Mouse (Mus musculus) heart, embryonic 15.5 days (tissue): Measurements from ENCODE around the gene Bcat1. TPM values are rescaled to one million over a fixed set of nuclear protein-coding genes. Genes with fewer than 3 reads are reported as not detected.
"Not testable (repeated sequence)": the region's sequence is repeated elsewhere in the genome, so short reads cannot be mapped to it uniquely, and the experiment has no call there.

Experiments
- ATAC-seq: fragments of 200-750 bp; cut with Nextera tagmentation; replicated peaks from 2 replicates; pipeline ENCODE4 v1.8.0; 2017; ENCODE audit warnings: low read depth, moderate TSS enrichment; ENCODE audit not compliant: insufficient number of reproducible peaks, insufficient read depth, low FRiP score
- H3K27ac ChIP-seq: fragments of 300-500 bp; sonication (generic); 2 replicates; pipeline ENCODE4 v1.5.1; 2015; ENCODE audit warnings: mild to moderate bottlenecking, inconsistent platforms
- H3K27me3 ChIP-seq: fragments of 300-500 bp; sonication (generic); 2 replicates; pipeline ENCODE4 v1.6.1; 2015; ENCODE audit warnings: inconsistent platforms
- H3K36me3 ChIP-seq: fragments of 300-500 bp; sonication (generic); 2 replicates; pipeline ENCODE4 v1.6.1; 2015; ENCODE audit warnings: mild to moderate bottlenecking, inconsistent platforms
- H3K4me1 ChIP-seq: fragments of 300-500 bp; sonication (generic); replicated peaks from 2 replicates; pipeline ENCODE4 v1.6.1; 2015; ENCODE audit warnings: inconsistent platforms
- H3K4me2 ChIP-seq: fragments of 300-500 bp; sonication (generic); 2 replicates; pipeline ENCODE4 v1.6.1; 2015; ENCODE audit warnings: inconsistent platforms, mild to moderate bottlenecking, moderate library complexity
- H3K4me3 ChIP-seq: fragments of 300-500 bp; sonication (generic); 2 replicates; pipeline ENCODE4 v1.5.1; 2015; ENCODE audit warnings: mild to moderate bottlenecking, inconsistent platforms
- H3K9ac ChIP-seq: fragments of 300-500 bp; sonication (generic); 2 replicates; pipeline ENCODE4 v1.6.1; 2015; ENCODE audit warnings: mild to moderate bottlenecking, inconsistent platforms
- H3K9me3 ChIP-seq: fragments of 300-500 bp; sonication (generic); replicated peaks from 2 replicates; pipeline ENCODE4 v1.6.1; 2016; ENCODE audit warnings: inconsistent platforms
- WGBS: fragments of 180-500 bp; shearing (Covaris S2); methylation state at CpG from one replicate; pipeline ENCODE4 v1.1.7; 2015; ENCODE audit warnings: mixed read lengths; 5-methylcytosine and 5-hydroxymethylcytosine counted together
- polyA plus RNA-seq: library from polyadenylated mRNA; unstranded; fragments of >200 nt; fragmentation: Nextera tagmentation; extraction: Ambion mirVana; gene quantifications from 2 replicates; pipeline ENCODE4 v1.2.1, GENCODE M21; 2015

Bcat1 gene
- polyA plus RNA-seq, 1 experiment from 2014 or later: 3.3 TPM

DNA sequence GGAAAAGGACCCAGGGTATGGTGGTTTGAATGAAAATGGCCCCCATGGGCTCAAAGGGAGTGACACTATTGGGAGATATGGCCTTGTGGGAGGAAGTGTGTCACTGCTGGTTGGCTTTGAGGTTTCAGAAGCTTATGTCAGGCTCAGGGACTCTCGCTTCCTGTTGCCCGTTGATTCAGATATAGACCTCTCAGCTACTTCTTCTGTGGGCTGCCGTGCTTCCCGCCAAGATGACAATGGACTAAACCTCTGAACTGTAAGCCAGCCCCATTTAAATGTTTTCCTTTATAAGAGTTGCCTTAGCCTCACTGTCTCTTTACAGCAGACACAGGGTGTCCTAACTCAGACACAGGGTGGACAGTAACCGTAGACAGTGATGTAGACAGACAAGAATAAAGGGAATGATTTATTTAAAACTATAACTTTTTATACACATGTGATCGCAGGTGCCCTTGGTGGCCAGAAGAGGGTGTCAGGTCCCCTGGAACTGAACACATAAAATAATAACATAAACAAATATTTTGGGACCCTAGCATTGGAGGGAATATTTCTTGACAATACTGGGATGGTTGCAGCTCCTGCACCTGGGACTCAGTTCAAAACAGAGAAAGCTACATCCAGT, 39.6 kb upstream of the Bcat1 start, which contains the start of gene Lrmp:
Gene Lrmp (plus strand): TSS at position 178 of the 622 bp plus-strand sequence.
- no peak within 1 kb of the TSS for H3K9ac ChIP-seq
- H3K36me3 ChIP-seq: no peaks in the 10 kb centered on the region
- ATAC-seq: no peak
- no peak within 1 kb of the TSS; the same call in 1 of the 2 replicates for H3K27ac ChIP-seq
- no peak within 1 kb of the TSS for H3K4me2 ChIP-seq
- H3K27me3 ChIP-seq: no peaks in the 10 kb centered on the region
- H3K9me3 ChIP-seq: no peaks in the 10 kb centered on the region
- peaks cover 8% of the 10 kb centered on the region for H3K4me1 ChIP-seq
- 62% methylated on average over 6 of the region's 6 CpGs for WGBS
- no peak within 1 kb of the TSS for H3K4me3 ChIP-seq

GRCm38 (mm10) chr6:145114561-145114960, 38.6 kb upstream of the Bcat1 start:
- Histone ChIP-seq H3K27me3 (no peaks in the 10 kb centered on the region), H3K9ac (no peak overlapping the region), H3K4me2 (no peak overlapping the region), H3K27ac (no peak overlapping the region), H3K4me1 (no peaks in the 10 kb centered on the region), H3K4me3 (no peak overlapping the region), H3K36me3 (no peaks in the 10 kb centered on the region), H3K9me3 (no peaks in the 10 kb centered on the region)
- ATAC-seq: no peak
- WGBS: 78% methylated on average over 2 of the region's 2 CpGs

DNA sequence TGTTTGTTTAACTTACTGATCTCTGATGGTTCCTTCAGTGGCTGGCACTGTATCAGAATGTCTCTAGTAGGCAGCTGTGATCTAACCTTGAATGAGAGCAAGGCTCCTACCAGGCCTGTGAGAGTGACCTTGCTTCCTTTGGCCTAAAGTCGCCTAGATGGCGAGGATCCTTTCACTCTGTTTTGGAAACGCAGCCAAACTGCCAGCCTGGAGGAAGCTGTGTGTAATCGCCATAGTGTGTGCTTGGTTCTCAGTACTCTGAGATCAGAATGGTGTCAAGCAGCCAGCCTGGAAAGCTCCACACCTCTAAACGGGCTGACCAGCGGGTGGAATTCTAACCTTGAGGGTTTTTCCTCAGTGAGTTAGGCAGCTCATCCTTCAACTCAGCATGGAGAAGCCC, 36.9 kb upstream of the Bcat1 start:
- Histone ChIP-seq H3K4me2 (no peak overlapping the region), H3K4me3 (no peak overlapping the region), H3K36me3 (no peaks in the 10 kb centered on the region), H3K27ac (no peak overlapping the region), H3K27me3 (no peaks in the 10 kb centered on the region), H3K9me3 (no peaks in the 10 kb centered on the region), H3K4me1 (no peaks in the 10 kb centered on the region), H3K9ac (no peak overlapping the region)
- no peak for ATAC-seq
- WGBS: 54% methylated on average over 6 of the region's 6 CpGs

DNA sequence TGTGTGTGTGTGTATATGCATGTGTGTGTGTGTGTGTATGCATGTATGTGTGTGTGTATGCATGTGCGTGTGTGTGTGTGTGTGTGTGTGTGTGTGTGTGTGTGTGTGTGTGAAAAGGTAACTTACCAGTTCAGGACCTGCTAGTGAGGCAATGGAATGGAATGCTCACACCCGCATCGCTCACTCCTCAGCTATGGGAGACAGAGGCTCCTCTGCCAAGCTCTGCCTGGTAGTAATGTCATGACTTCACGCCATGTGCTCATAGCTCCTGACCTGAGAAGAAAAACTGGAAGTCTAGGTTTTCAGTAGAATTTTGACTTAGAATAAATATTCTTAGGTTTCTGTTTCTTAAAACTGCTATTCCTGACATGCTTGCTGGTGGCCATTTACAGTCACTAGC, 34.8 kb upstream of the Bcat1 start:
- Histone ChIP-seq H3K27ac (no peak overlapping the region), H3K27me3 (no peaks in the 10 kb centered on the region)
- WGBS: 85% methylated on average over 4 of the region's 4 CpGs

GRCm38 (mm10) chr6:145106163-145106842, 30.3 kb upstream of the Bcat1 start:
- no peaks in the 10 kb centered on the region; the same call in 1 of the 2 replicates for H3K4me1 ChIP-seq
- H3K27me3 ChIP-seq: no peaks in the 10 kb centered on the region
- WGBS: 89% methylated on average over 5 of the region's 6 CpGs
- H3K9me3 ChIP-seq: no peaks in the 10 kb centered on the region
- H3K4me2 ChIP-seq: no peak overlapping the region
- H3K4me3 ChIP-seq: no peak overlapping the region
- H3K36me3 ChIP-seq: no peaks in the 10 kb centered on the region
- ATAC-seq: no peak
- H3K9ac ChIP-seq: no peak overlapping the region
- H3K27ac ChIP-seq: no peak overlapping the region

More for the DNA sequence above, 34.8 kb upstream of the Bcat1 start:
- Histone ChIP-seq H3K4me1 (no peaks in the 10 kb centered on the region), H3K9me3 (no peaks in the 10 kb centered on the region), H3K9ac (no peak overlapping the region), H3K36me3 (no peaks in the 10 kb centered on the region), H3K4me3 (no peak overlapping the region), H3K4me2 (no peak overlapping the region)
- no peak for ATAC-seq

GRCm38 (mm10) chr6:145105439-145105838, 29.5 kb upstream of the Bcat1 start:
- peaks cover 8% of the 10 kb centered on the region for H3K4me1 ChIP-seq
- WGBS: 88% methylated on average over 10 of the region's 10 CpGs
- ATAC-seq: no peak
- H3K9ac ChIP-seq: no peak overlapping the region
- no peak overlapping the region for H3K4me2 ChIP-seq
- no peaks in the 10 kb centered on the region for H3K27me3 ChIP-seq
- no peak overlapping the region for H3K4me3 ChIP-seq
- no peaks in the 10 kb centered on the region for H3K9me3 ChIP-seq
- no peaks in the 10 kb centered on the region for H3K36me3 ChIP-seq
- no peak overlapping the region for H3K27ac ChIP-seq

GRCm38 (mm10) chr6:145104241-145104939, 28.4 kb upstream of the Bcat1 start:
- Histone ChIP-seq H3K9ac (no peak overlapping the region), H3K4me3 (no peak overlapping the region), H3K27me3 (no peaks in the 10 kb centered on the region), H3K36me3 (no peaks in the 10 kb centered on the region), H3K4me2 (no peak overlapping the region), H3K4me1 (peaks cover 11% of the 10 kb centered on the region), H3K9me3 (no peaks in the 10 kb centered on the region), H3K27ac (no peak overlapping the region)
- ATAC-seq: no peak
- WGBS: 68% methylated on average over 10 of the region's 10 CpGs

DNA sequence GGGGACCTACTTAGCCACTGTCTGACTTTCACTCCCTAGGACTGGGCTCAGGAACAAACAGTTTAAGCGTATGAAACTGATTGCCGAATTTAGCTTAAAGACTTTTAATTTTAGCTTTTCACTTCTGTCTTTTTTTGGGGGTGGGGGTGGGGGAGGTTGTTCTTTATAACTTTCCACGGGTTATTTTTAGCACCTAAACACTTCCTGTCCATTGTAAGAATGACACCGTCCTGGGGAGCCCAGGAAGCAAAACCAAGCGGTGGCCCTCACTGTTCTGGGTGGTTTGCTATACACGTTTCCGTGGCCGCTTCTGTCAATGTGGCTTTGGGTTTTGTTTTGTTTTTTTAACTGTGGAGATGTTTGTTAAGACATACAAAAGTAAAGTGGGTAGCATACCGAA, 24.9 kb upstream of the Bcat1 start:
- H3K4me2 ChIP-seq: no peak overlapping the region
- 32% methylated on average over 9 of the region's 9 CpGs for WGBS
- no peaks in the 10 kb centered on the region for H3K27me3 ChIP-seq
- peak overlapping the region; percentile 27; the same call in 1 of the 2 replicates for H3K27ac ChIP-seq
- H3K9ac ChIP-seq: no peak overlapping the region
- no peaks in the 10 kb centered on the region for H3K36me3 ChIP-seq
- no peaks in the 10 kb centered on the region for H3K9me3 ChIP-seq
- no peak overlapping the region for H3K4me3 ChIP-seq
- H3K4me1 ChIP-seq: peaks cover 11% of the 10 kb centered on the region
- ATAC-seq: no peak

- H3K9me3 ChIP-seq: no peaks in the 10 kb centered on the region
- H3K36me3 ChIP-seq: no peaks in the 10 kb centered on the region
- WGBS: 74% methylated on average over 4 of the region's 4 CpGs
- ATAC-seq: no peak
- no peaks in the 10 kb centered on the region for H3K27me3 ChIP-seq
- no peak overlapping the region for H3K4me3 ChIP-seq
- no peak overlapping the region for H3K9ac ChIP-seq
- no peak overlapping the region for H3K27ac ChIP-seq
- H3K4me2 ChIP-seq: no peak overlapping the region
- peaks cover under 1% of the 10 kb centered on the region; the same call in 1 of the 2 replicates for H3K4me1 ChIP-seq
Measured at GRCm38 (mm10) chr6:145094431-145094830, 18.4 kb upstream of the Bcat1 start.

DNA sequence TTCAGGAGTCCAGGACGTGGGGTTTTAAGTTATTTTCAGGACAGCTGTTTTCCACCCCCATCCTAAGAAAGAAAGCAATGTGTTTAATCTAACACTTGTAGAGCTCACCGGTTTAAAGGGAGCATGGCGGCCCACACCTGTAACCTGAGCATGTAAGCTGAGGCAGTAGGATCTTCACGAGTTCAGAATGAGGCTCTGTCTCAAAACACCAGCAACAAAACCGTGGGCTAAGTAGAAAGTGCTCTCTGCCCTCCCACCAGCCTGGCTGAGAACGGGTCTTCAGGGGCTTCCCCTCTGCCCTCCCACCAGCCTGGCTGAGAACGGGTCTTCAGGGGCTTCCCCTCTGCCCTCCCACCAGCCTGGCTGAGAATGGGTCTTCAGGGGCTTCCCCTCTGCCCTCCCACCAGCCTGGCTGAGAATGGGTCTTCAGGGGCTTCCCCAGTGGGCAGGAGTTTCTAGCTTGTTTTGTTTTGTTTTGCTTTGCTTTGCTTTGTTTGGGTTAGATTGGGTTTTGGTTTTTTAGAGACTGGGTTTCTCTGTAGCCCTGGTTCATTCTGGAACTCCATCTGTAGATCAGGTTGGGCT, 17.1 kb upstream of the Bcat1 start:
- not testable (repeated sequence) for H3K9me3 ChIP-seq, H3K4me1 ChIP-seq, H3K27me3 ChIP-seq, ATAC-seq, H3K36me3 ChIP-seq, H3K27ac ChIP-seq, H3K4me2 ChIP-seq, H3K9ac ChIP-seq, H3K4me3 ChIP-seq
- 51% methylated on average over 7 of the region's 7 CpGs for WGBS

DNA sequence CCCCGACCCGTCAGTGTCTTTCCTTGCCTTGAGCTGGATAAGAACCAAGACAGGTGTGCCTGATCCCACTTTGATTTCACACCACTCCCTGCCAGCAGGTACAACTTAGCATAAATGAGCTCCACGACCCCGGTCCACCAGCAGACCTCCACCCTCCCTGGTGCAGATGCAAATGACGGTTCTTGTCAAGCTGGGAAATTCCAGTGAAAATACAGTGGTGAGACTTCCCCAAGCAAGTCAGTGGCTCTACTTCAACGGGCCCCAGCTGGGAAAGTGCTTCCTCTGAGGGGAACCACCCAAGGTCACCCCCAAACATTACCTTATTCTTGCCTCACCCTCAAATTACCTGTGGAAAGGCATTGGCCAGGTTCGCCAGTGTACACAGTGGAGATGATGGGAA, 16.0 kb upstream of the Bcat1 start:
- no peak overlapping the region for H3K4me3 ChIP-seq

More for the DNA sequence above, 16.0 kb upstream of the Bcat1 start:
- H3K27ac ChIP-seq: no peak overlapping the region
- H3K4me2 ChIP-seq: no peak overlapping the region
- no peaks in the 10 kb centered on the region for H3K9me3 ChIP-seq
- H3K36me3 ChIP-seq: no peaks in the 10 kb centered on the region
- peaks cover 3% of the 10 kb centered on the region; the same call in 1 of the 2 replicates for H3K4me1 ChIP-seq
- H3K27me3 ChIP-seq: no peaks in the 10 kb centered on the region
- WGBS: 76% methylated on average over 7 of the region's 7 CpGs
- no peak overlapping the region for H3K9ac ChIP-seq
- no peak for ATAC-seq
